Mouse (Mus musculus) heart, embryonic 16.5 days (tissue): ENCODE data around the gene Soga1. TPM values are rescaled to one million over a fixed set of nuclear protein-coding genes. Genes with fewer than 3 reads are reported as not detected.

Experiments used
- ATAC-seq: fragments of 200-750 bp; cut with Nextera tagmentation; replicated peaks from 2 replicates; pipeline ENCODE4 v1.8.0; 2017; ENCODE audit warnings: moderate number of reproducible peaks; ENCODE audit not compliant: insufficient read depth, low FRiP score; ENCODE audit errors: extremely low read depth
- H3K27ac ChIP-seq: fragments of 300-500 bp; sonication (generic); 2 replicates; pipeline ENCODE4 v1.5.1; 2014; ENCODE audit warnings: mild to moderate bottlenecking, low read length, control low read depth, moderate library complexity
- H3K27me3 ChIP-seq: fragments of 300-500 bp; sonication (generic); 2 replicates; pipeline ENCODE4 v1.6.1; 2014; ENCODE audit warnings: low read length, mixed read lengths; ENCODE audit not compliant: control insufficient read depth, insufficient read depth
- H3K36me3 ChIP-seq: fragments of 300-500 bp; sonication (generic); 2 replicates; pipeline ENCODE4 v1.6.1; 2014; ENCODE audit not compliant: control insufficient read depth, insufficient read depth
- H3K4me1 ChIP-seq: fragments of 300-500 bp; sonication (generic); 2 replicates; pipeline ENCODE4 v1.6.1; 2014; ENCODE audit warnings: low read length, mixed read lengths; ENCODE audit not compliant: control insufficient read depth, insufficient read depth
- H3K4me2 ChIP-seq: fragments of 300-500 bp; sonication (generic); 2 replicates; pipeline ENCODE4 v1.6.1; 2014; ENCODE audit warnings: low read depth, mild to moderate bottlenecking, control low read depth, low read length
- H3K4me3 ChIP-seq: fragments of 300-500 bp; sonication (generic); 2 replicates; pipeline ENCODE4 v1.5.1; 2014; ENCODE audit warnings: mild to moderate bottlenecking, control low read depth, low read length
- H3K9ac ChIP-seq: fragments of 300-500 bp; sonication (generic); 2 replicates; pipeline ENCODE4 v1.6.1; 2014; ENCODE audit warnings: low read length, control low read depth
- H3K9me3 ChIP-seq: fragments of 300-500 bp; sonication (generic); replicated peaks from 2 replicates; pipeline ENCODE4 v1.6.1; 2016; ENCODE audit warnings: low read length; ENCODE audit not compliant: control insufficient read depth
- WGBS: fragments of 180-500 bp; shearing (Covaris S2); extraction: QIAGEN DNeasy Blood & Tissue Kit; methylation state at CpG from one replicate; pipeline ENCODE4 v1.1.7; 2014; 5-methylcytosine and 5-hydroxymethylcytosine counted together
- polyA plus RNA-seq: library from polyadenylated mRNA; unstranded; fragments of >200 nt; fragmentation: Nextera tagmentation; extraction: Ambion mirVana; gene quantifications from 2 replicates; pipeline ENCODE4 v1.2.1, GENCODE M21; 2015

The Soga1 gene
- polyA plus RNA-seq, 1 experiment from 2014 or later, result 1.7 TPM

DNA sequence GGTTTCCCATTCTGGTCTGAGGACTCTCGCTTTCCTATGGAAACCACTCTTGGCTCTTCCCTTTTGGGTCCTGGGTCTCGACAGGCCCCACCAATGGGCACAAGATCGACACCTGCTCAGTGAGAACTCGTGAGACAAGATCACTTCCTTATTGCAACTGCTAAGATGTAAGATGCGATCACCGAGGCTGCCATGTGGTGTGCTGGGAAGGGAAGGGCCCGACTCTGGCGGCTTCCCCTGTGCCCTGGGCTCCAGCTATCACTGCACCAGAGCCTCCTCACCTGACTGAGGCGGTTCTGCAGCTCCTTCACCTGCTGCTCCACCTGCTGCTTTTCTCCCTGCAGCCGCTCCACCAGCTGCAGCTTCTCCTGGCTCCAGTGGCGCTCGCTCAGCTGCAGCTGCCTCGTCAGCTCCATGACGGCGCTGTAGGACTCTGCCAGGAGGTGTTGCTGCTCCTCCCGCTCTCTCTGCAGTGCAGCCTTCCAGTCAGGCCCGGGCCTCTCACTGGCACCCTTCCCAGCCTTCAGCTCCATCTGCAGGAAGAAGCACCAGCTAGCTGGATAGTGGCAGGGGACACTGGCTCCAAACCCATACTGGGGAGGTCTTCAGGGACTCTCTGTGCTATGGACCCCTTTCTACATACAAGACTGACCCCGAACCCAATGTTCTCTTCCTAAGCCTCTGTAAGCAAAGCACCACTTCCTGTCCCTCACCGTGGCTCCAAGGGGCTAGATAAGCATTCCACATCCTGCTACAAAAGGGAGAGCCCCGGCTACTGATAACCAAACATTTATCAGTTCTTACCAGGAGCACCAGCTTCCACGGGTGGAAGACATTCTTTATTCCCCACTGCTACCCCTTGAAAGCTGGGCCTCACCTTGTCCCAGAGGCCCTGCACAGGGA is 51.7 kb downstream of the Soga1 start:
- peaks cover 6% of the 10 kb centered on the region for H3K4me1 ChIP-seq
- H3K27ac ChIP-seq, result peak overlapping the region; percentile 65
- H3K36me3 ChIP-seq, result peaks cover 77% of the 10 kb centered on the region
- no peak overlapping the region for H3K4me2 ChIP-seq
- ATAC-seq, result peak; percentile 80
- H3K4me3 ChIP-seq, result no peak overlapping the region
- 63% methylated on average over 21 of the region's 21 CpGs for WGBS
- H3K9ac ChIP-seq, result no peak overlapping the region
- no peaks in the 10 kb centered on the region for H3K27me3 ChIP-seq
- peaks cover 7% of the 10 kb centered on the region for H3K9me3 ChIP-seq

DNA sequence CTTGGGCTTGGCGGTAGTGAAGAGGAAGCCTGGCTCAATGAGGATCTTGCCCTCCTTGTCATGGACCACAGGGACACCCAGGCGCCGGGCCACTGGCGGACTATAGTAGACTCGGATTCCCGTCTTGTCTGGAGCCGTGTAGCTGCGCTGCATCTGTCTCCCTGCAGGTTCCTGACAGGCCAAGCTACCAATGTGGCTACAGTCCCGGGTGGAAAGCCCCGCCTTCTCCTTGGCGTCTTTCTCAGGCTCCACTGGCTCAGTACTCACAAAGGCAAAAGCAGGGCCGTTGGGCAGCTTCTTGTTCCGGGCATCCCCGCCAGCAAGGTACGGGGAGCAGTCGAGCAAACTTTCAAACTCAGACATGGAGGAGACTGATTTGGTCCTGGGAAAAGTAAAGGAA is 57.9 kb downstream of the Soga1 start:
- Histone ChIP-seq H3K4me2 (no peak overlapping the region), H3K36me3 (peaks cover 85% of the 10 kb centered on the region), H3K9ac (no peak overlapping the region), H3K27ac (no peak overlapping the region), H3K9me3 (peaks cover 7% of the 10 kb centered on the region), H3K27me3 (no peaks in the 10 kb centered on the region), H3K4me3 (no peak overlapping the region), H3K4me1 (peaks cover 4% of the 10 kb centered on the region; the same call in 1 of the 2 replicates)
- ATAC-seq, result no peak
- 97% methylated on average over 16 of the region's 16 CpGs for WGBS

DNA sequence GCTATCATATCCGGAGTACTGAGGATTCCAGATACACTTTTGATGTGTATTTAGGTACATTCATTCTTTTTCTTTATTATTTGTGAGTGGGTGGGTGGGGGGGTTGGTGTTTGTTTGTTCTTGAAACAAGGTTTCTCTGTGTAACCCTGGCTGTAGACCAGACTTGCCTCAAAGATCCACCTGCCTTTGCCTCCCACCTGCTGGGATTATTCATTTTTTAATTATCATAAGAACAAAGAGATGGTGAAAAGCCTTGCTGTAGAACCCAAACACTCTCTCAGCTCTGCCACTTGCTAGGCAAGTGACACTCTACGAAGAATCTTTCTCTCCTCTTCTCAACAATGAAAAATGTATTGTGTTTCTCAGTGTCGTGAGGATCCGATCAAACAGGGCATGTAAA is 59.8 kb downstream of the Soga1 start:
- H3K36me3 ChIP-seq, result peaks cover 71% of the 10 kb centered on the region
- H3K27me3 ChIP-seq, result no peaks in the 10 kb centered on the region
- no peak overlapping the region for H3K4me2 ChIP-seq
- peaks cover 4% of the 10 kb centered on the region; the same call in 1 of the 2 replicates for H3K4me1 ChIP-seq
- no peaks in the 10 kb centered on the region for H3K9me3 ChIP-seq
- ATAC-seq, result no peak
- H3K4me3 ChIP-seq, result no peak overlapping the region
- no peak overlapping the region for H3K9ac ChIP-seq
- no peak overlapping the region for H3K27ac ChIP-seq
- 87% methylated on average over 4 of the region's 4 CpGs for WGBS

- H3K9ac ChIP-seq, result no peak overlapping the region
- 44% methylated on average over 18 of the region's 18 CpGs for WGBS
- peaks cover 46% of the 10 kb centered on the region for H3K36me3 ChIP-seq
- H3K9me3 ChIP-seq, result no peaks in the 10 kb centered on the region
- H3K27ac ChIP-seq, result no peak overlapping the region
- H3K4me1 ChIP-seq, result peaks cover 4% of the 10 kb centered on the region; the same call in 1 of the 2 replicates
- no peaks in the 10 kb centered on the region for H3K27me3 ChIP-seq
- H3K4me3 ChIP-seq, result no peak overlapping the region
- ATAC-seq, result peak; percentile 33; the same call in 1 of the 2 replicates
- no peak overlapping the region for H3K4me2 ChIP-seq
Measured at GRCm38 (mm10) chr2:157016529-157017270, 62.4 kb downstream of the Soga1 start.

- Histone ChIP-seq H3K4me2 (no peak overlapping the region), H3K9ac (no peak overlapping the region), H3K36me3 (peaks cover 11% of the 10 kb centered on the region), H3K27me3 (no peaks in the 10 kb centered on the region), H3K27ac (no peak overlapping the region), H3K9me3 (no peaks in the 10 kb centered on the region), H3K4me3 (no peak overlapping the region), H3K4me1 (peaks cover 11% of the 10 kb centered on the region; the same call in 1 of the 2 replicates)
- 72% methylated on average over 6 of the region's 6 CpGs for WGBS
- ATAC-seq, result no peak
Measured at GRCm38 (mm10) chr2:157012341-157012740, 66.7 kb downstream of the Soga1 start.

DNA sequence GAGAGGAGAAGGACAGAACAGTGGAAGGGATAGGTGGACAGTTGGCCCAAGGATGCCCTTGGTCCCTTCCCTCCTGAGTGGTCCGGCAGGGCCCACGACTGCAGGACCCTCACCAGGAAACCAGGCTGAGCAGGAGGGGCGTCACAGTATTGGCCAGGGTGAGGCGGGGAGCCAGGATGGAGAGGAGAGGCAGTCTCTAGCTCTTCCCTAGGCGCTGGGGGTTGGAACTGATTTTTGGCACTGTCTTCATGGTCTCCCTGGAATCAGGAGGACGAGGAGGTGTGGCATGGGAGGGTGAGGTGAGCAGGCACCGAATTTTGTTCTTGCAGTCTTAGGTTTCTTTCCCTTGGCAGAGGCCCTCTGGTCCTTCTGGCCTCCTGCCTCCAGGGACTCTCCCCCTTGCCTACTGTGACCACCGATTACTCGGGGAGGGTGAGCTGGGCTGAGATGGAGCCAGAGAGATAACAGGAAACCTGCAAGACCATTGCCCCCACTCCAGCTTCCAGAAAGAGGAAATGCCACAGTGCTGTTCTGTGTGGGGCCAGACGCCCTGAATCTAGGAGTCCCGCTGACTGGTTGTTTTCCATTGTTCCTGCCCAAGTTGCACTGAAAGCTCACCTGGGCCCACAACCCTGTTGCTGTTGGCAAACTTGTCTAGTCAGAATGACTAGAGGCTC is 68.3 kb downstream of the Soga1 start:
- H3K27me3 ChIP-seq, result no peaks in the 10 kb centered on the region
- H3K36me3 ChIP-seq, result peaks cover 3% of the 10 kb centered on the region; the same call in 1 of the 2 replicates
- H3K4me3 ChIP-seq, result no peak overlapping the region
- H3K9ac ChIP-seq, result no peak overlapping the region
- WGBS, result 39% methylated on average over 11 of the region's 11 CpGs
- no peak for ATAC-seq
- no peaks in the 10 kb centered on the region for H3K9me3 ChIP-seq
- peaks cover 15% of the 10 kb centered on the region for H3K4me1 ChIP-seq
- no peak overlapping the region for H3K4me2 ChIP-seq
- no peak overlapping the region for H3K27ac ChIP-seq

DNA sequence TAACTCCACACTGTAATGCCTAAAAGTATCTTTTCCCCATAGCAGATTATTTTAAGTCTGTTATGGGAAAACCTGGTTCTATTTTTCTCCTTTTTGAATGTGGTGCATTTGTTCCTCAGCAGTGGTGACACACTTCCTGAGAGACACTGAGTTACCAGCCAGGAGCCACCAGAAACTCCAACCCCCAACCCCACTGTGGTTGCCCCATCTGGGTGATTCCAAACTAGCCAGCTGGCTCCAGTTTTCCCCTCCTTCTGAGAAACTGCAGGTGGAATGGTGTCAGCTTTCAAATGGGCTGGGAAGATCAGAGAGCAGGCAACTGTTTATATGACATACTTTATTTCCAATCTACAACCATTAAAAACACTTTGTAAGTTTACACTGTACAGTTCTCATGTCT is 68.9 kb downstream of the Soga1 start:
- H3K36me3 ChIP-seq, result peaks cover 3% of the 10 kb centered on the region; the same call in 1 of the 2 replicates
- no peak overlapping the region for H3K27ac ChIP-seq
- H3K27me3 ChIP-seq, result no peaks in the 10 kb centered on the region
- ATAC-seq, result no peak
- H3K9ac ChIP-seq, result no peak overlapping the region
- H3K4me1 ChIP-seq, result peaks cover 16% of the 10 kb centered on the region
- no peak overlapping the region for H3K4me2 ChIP-seq
- no peaks in the 10 kb centered on the region for H3K9me3 ChIP-seq
- no peak overlapping the region for H3K4me3 ChIP-seq

DNA sequence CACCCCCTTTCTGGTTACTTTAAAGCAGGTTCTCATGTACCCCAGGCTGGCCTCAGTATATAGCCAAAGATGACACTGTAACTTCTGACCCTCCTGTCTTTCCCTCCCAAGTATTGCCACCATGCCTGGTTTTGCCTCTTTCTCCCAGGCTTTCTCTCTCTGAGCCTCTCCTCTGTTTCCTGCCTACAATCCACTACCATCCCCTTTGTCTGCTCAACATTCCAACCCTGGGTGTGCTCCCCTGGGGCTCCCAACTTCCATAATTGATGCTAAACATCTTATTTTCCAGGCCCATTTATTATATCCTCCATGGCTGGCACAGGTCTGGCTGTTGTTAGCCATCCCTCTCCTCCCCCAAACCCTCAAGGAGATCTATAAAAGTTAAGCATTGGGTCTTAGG is 70.5 kb downstream of the Soga1 start:
- peaks cover 4% of the 10 kb centered on the region; the same call in 1 of the 2 replicates for H3K36me3 ChIP-seq
- no peak overlapping the region for H3K4me2 ChIP-seq
- peaks cover 16% of the 10 kb centered on the region for H3K4me1 ChIP-seq
- no peak overlapping the region for H3K4me3 ChIP-seq
- H3K27me3 ChIP-seq, result no peaks in the 10 kb centered on the region
- no peaks in the 10 kb centered on the region for H3K9me3 ChIP-seq
- no peak for ATAC-seq
- H3K9ac ChIP-seq, result no peak overlapping the region
- no peak overlapping the region for H3K27ac ChIP-seq
